Mouse (Mus musculus) ES-E14 (cell line): ENCODE measurements around the gene Cenps. TPM values are rescaled to one million over a fixed set of nuclear protein-coding genes. Genes with fewer than 3 reads are reported as not detected.

Experiments used
- DNase-seq: peaks from one replicate; pipeline ENCODE4 v3.0.0-alpha.2; 2013; ENCODE audit warnings: low read depth, low spot score
- H3K27ac ChIP-seq: 2 replicates; pipeline ENCODE4 v1.5.1; 2012; ENCODE audit warnings: low read depth, mild to moderate bottlenecking, low read length, moderate library complexity, mixed read lengths; ENCODE audit not compliant: poor library complexity, insufficient read depth, severe bottlenecking
- H3K36me3 ChIP-seq: 2 replicates; pipeline ENCODE4 v1.6.1; 2012; ENCODE audit warnings: mild to moderate bottlenecking, low read length, moderate library complexity, mixed read lengths; ENCODE audit not compliant: control insufficient read depth, poor library complexity, insufficient read depth, severe bottlenecking
- H3K4me1 ChIP-seq, 2 experiments: fragments of 150-350 bp in 1 of 2; sonication (generic) in 1 of 2; 2 replicates each; pipeline ENCODE4 v1.6.1; 2012; ENCODE audit warnings: low read length in 2 of 2, mild to moderate bottlenecking in 1 of 2, mixed read lengths in 1 of 2; ENCODE audit not compliant: control insufficient read depth in 2 of 2, insufficient read depth in 2 of 2, poor library complexity in 1 of 2
- H3K4me3 ChIP-seq, 2 experiments: fragments of 150-350 bp in 1 of 2; sonication (generic) in 1 of 2; 2 replicates each; pipeline ENCODE4 v1.5.1; 2012; ENCODE audit warnings: low read length in 2 of 2, low read depth in 1 of 2, mild to moderate bottlenecking in 1 of 2, mixed read lengths in 1 of 2; ENCODE audit not compliant: insufficient read depth in 1 of 2, poor library complexity in 1 of 2, severe bottlenecking in 1 of 2
- H3K9ac ChIP-seq: 2 replicates; pipeline ENCODE4 v1.6.1; 2012; ENCODE audit warnings: low read depth, mild to moderate bottlenecking, low read length, mixed read lengths; ENCODE audit not compliant: poor library complexity, insufficient read depth, severe bottlenecking
- H3K9me3 ChIP-seq: fragments of 150-350 bp; sonication (generic); 2 replicates; pipeline ENCODE4 v1.6.1; 2012; ENCODE audit warnings: low read depth, mild to moderate bottlenecking, low read length; ENCODE audit not compliant: control insufficient read depth, insufficient read depth
- CHD2 ChIP-seq: IDR thresholded peaks from 2 replicates; pipeline ENCODE4 v1.6.1; 2014; ENCODE audit warnings: mild to moderate bottlenecking, low read depth, low read length, inconsistent platforms
- HCFC1 ChIP-seq: IDR thresholded peaks from 2 replicates; pipeline ENCODE4 v1.6.1; 2012; ENCODE audit warnings: low read length, inconsistent platforms, borderline replicate concordance; ENCODE audit not compliant: insufficient read depth
- MAFK ChIP-seq: IDR thresholded peaks from 2 replicates; pipeline ENCODE4 v1.6.1; 2014; ENCODE audit warnings: mild to moderate bottlenecking, low read depth, low read length, inconsistent platforms; ENCODE audit not compliant: insufficient read depth
- ZC3H11A ChIP-seq: IDR thresholded peaks from 2 replicates; pipeline ENCODE4 v1.6.1; 2012; ENCODE audit warnings: low read depth, mild to moderate bottlenecking, inconsistent platforms, low read length, borderline replicate concordance
- ZNF384 ChIP-seq: IDR thresholded peaks from 2 replicates; pipeline ENCODE4 v1.6.1; 2012; ENCODE audit warnings: low read depth, low read length, inconsistent platforms
- in situ Hi-C, 2 experiments: fragments of 600-800 bp; cut with MboI; formaldehyde crosslinking; loops; one replicate each; pipeline ENCODE4 v1.15.1; 2025; ENCODE audit warnings: low sequenced_read_pairs in 2 of 2, inconsistent platforms in 1 of 2; ENCODE audit not compliant: unreplicated experiment in 2 of 2
- total RNA-seq: library from RNA; depleted of rRNA; stranded (reverse); fragments of 300-350 nt; gene quantifications from 2 replicates; pipeline ENCODE4 v1.2.3, GENCODE M21; 2012

Gene Cenps
- total RNA-seq, 1 experiment: 15.2 TPM

DNA sequence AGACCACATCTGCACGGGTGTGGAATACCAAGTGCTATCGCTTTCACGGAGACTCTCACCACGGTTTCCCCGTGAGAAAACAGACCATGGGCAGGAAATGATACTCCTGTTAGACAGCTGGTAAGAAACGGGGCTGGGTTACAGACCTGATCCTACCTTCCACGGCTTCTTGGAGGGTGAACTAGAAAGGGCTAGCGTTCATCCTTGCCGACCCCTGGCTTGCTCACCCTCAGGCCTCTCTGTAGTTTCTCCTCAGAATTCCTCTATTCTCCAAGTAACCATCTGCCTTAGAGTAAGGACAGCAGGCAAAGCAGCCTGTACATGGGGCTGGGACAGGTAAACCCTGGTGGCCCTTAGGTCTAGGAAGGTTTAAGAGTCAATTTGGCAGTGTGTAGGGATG lies 11.8 kb upstream of the Cenps start:
- DNase-seq: no peak
- no peak overlapping the region for H3K27ac ChIP-seq
- no peak overlapping the region for H3K4me3 ChIP-seq
- H3K36me3 ChIP-seq: peaks cover 45% of the 10 kb centered on the region
- TF ChIP-seq MAFK: no peak
- no peak for TF ChIP-seq ZC3H11A
- no peak for TF ChIP-seq HCFC1
- no peak for TF ChIP-seq ZNF384
- H3K4me1 ChIP-seq: peaks cover 0 to 3% of the 10 kb centered on the region in 2 experiments; a peak in 1 of 4 replicates
- in situ Hi-C loops: no loop called here
- H3K9ac ChIP-seq: no peak overlapping the region
- H3K9me3 ChIP-seq: no peaks in the 10 kb centered on the region

DNA sequence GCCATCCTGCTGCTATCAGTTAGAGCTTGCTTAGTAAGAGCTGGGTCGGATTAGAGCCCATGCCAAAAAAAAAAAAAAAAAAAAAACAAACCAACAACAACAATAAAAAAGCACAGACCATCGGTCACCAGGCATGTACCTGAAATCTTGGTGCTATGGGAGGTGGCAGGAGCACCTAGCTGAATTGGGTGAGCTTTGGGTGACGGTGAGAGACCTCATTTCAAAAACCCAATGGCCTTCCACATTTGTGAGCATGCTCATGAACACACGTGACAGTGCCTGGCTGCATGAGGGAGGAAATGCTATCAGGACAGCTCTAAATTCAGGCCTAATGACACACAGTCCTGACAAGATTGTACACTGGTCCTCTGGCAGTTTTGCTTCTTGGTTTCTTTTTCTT lies 10.7 kb upstream of the Cenps start:
- TF ChIP-seq MAFK (no peak), ZNF384 (0 out of 2 replicates have a peak, but pooled peaks have one; percentile 20)
- H3K4me3 ChIP-seq: no peak overlapping the region
- in situ Hi-C loops: no loop called here

DNA sequence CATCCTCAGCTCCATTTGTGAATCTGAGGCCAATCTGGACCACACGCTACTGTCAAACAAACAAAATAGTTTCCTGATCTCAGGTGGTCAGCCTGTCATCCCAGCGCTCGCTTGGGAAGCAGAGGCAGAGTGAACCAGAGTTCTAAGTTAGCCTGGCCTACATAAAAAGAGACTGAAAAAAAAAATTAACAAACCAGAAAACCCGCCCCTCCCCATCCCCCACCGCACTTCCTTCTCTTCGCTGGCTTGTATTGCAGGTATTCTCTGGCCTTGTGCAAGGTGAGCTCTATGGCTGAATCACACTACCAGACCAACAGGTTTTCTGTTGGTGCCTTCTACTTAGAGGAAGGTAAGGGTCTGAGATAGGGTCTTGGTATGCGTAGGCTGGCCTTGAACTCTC lies 10.1 kb upstream of the Cenps start:
- in situ Hi-C loops: no loop called here
- H3K4me3 ChIP-seq: no peak overlapping the region
- no peak overlapping the region for H3K27ac ChIP-seq
- no peak for DNase-seq
- H3K4me1 ChIP-seq: peaks cover 0 to 3% of the 10 kb centered on the region in 2 experiments; a peak in 1 of 4 replicates
- TF ChIP-seq CHD2 (no peak), ZC3H11A (no peak), HCFC1 (no peak), ZNF384 (no peak), MAFK (no peak)
- H3K9me3 ChIP-seq: no peaks in the 10 kb centered on the region
- no peak overlapping the region for H3K9ac ChIP-seq
- H3K36me3 ChIP-seq: peaks cover 29% of the 10 kb centered on the region

More for the DNA sequence above, 10.7 kb upstream of the Cenps start:
- no peak overlapping the region for H3K27ac ChIP-seq
- H3K9me3 ChIP-seq: no peaks in the 10 kb centered on the region
- no peak overlapping the region for H3K9ac ChIP-seq
- H3K4me1 ChIP-seq: peaks cover 0 to 3% of the 10 kb centered on the region in 2 experiments; a peak in 1 of 4 replicates
- peaks cover 34% of the 10 kb centered on the region for H3K36me3 ChIP-seq
- no peak for DNase-seq

DNA sequence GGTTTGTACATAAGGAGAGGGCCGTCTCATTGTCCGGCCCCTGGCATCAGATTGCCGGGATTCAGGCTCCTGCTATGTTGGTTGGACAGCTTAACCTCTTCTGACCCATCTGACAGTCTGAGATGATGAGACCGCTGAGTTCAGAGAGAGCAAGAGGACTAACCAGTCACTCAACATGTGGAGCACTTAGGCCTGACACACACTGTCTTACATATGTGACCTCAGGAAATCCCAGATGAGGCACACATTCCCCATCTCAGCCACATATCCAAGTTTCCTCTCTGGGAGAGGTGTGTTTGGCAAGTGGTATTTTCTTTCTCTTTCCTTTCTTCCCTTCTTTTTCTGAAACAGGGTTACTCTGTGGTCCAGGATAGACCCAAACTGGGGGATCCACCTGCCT lies 7.7 kb upstream of the Cenps start:
- H3K27ac ChIP-seq: no peak overlapping the region
- peaks cover 9% of the 10 kb centered on the region for H3K36me3 ChIP-seq
- no peak overlapping the region for H3K9ac ChIP-seq
- TF ChIP-seq HCFC1 (no peak), CHD2 (no peak), MAFK (no peak), ZNF384 (no peak), ZC3H11A (no peak)
- DNase-seq: no peak
- no peak overlapping the region for H3K4me3 ChIP-seq
- peaks cover 0 to 3% of the 10 kb centered on the region in 2 experiments; a peak in 1 of 4 replicates for H3K4me1 ChIP-seq
- no peaks in the 10 kb centered on the region for H3K9me3 ChIP-seq
- in situ Hi-C loops: no loop called here

DNA sequence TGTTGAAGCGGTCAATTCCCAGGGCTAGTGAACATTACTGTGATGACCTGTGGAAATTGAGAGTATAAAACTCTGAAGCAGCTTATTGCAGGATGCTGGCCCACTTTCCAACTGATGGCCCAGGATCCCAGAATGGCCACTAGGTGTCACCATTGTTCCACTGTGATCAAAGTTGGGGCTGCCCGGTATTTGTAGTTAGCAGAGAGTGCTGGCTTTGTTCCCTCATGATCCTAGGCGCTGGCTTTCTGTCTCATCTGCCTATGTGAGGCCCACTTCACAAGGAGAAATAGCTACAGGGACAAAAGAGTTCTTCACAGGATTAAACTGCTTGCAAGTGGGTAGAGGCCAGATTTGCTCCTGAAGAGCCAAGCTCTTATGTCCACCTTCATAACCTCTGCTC lies 7.0 kb upstream of the Cenps start:
- in situ Hi-C loops: no loop called here
- peaks cover 0 to 3% of the 10 kb centered on the region in 2 experiments; a peak in 1 of 4 replicates for H3K4me1 ChIP-seq
- DNase-seq: peak; percentile 73
- no peak overlapping the region for H3K4me3 ChIP-seq
- TF ChIP-seq ZC3H11A (peak; percentile 86), CHD2 (no peak)
- H3K36me3 ChIP-seq: peaks cover 3% of the 10 kb centered on the region; the same call in 1 of the 2 replicates
- H3K9me3 ChIP-seq: no peaks in the 10 kb centered on the region
- no peak overlapping the region for H3K27ac ChIP-seq
- no peak overlapping the region for H3K9ac ChIP-seq
